In the genomic region with DNA sequence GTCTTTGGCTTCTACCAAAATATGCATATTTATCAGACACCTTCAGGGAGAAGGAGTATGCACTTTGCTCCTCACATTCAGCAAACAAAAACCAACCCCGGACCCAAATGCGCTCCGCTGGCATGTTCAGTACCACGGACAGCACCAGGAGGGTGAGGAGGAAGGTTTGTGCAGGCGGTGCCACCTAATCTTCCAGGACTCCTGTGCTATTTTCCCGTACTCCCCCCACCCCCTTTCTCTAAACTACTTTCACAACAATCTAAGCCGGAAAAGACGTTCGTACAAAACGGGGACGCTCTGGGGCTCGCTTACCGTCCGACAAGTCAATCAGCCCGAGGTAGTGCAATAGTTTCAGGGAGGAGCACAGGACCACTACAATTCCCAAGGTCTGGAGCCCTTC, we compare ENCODE assay signal across 8 mouse cellular contexts.
DNase-seq lines count a peak whose midpoint lies in the region; ATAC-seq and TF ChIP-seq lines count a peak whose summit lies in the region.

No protein-coding gene starts in this region.

- 1% methylated on average over 15 of the region's 15 CpGs for WGBS in kidney, postnatal 0 days
- WGBS in midbrain, embryonic 14.5 days, result 1% methylated on average over 15 of the region's 15 CpGs

- H3K4me2 ChIP-seq in kidney, postnatal 0 days (ENCODE audit: low read length), result no peak overlapping the region
- peak overlapping the region; percentile 46 for H3K4me2 ChIP-seq in midbrain, embryonic 14.5 days (ENCODE audit: low read length)

- no peaks in the 10 kb centered on the region for H3K27me3 ChIP-seq in kidney, postnatal 0 days (ENCODE audit: insufficient read depth, low read length)
- 0 out of 2 replicates have a peak, but pooled peaks cover 5% of the 10 kb centered on the region for H3K27me3 ChIP-seq in midbrain, embryonic 14.5 days (ENCODE audit: control insufficient read depth, insufficient read depth, low read length)

- H3K27ac ChIP-seq in kidney, postnatal 0 days, result no peak overlapping the region
- no peak overlapping the region for H3K27ac ChIP-seq in midbrain, embryonic 14.5 days (replicated peaks; ENCODE audit: low read depth, low read length)

- H3K9ac ChIP-seq in kidney, postnatal 0 days (ENCODE audit: low read depth, low read length), result no peak overlapping the region
- no peak overlapping the region for H3K9ac ChIP-seq in midbrain, embryonic 14.5 days (replicated peaks; ENCODE audit: low read length)

- no peak for TF ChIP-seq CTCF in kidney, postnatal 0 days (IDR thresholded peaks at IDR 0.05; ENCODE audit: low read depth)

- H3K4me3 ChIP-seq in kidney, postnatal 0 days (replicated peaks; ENCODE audit: low read depth, low read length), result no peak overlapping the region
- 0 out of 2 replicates have a peak overlapping the region, but pooled peaks have one; percentile 17 for H3K4me3 ChIP-seq in midbrain, embryonic 14.5 days (replicated peaks; ENCODE audit: low read depth, low read length)

- no peaks in the 10 kb centered on the region for H3K9me3 ChIP-seq in kidney, postnatal 0 days (replicated peaks; ENCODE audit: low read length)
- H3K9me3 ChIP-seq in midbrain, embryonic 14.5 days (ENCODE audit: control insufficient read depth, low read length), result no peaks in the 10 kb centered on the region

- ATAC-seq in kidney, postnatal 0 days (replicated peaks; ENCODE audit: low FRiP score, low read depth), result no peak
- no peak for ATAC-seq in midbrain, embryonic 14.5 days (ENCODE audit: low FRiP score, low TSS enrichment)
- ATAC-seq in activated CD4-positive, CD25-positive, alpha-beta regulatory T cell, adult 4 months, result no peak
- no peak for ATAC-seq in megakaryocyte-erythroid progenitor cell, adult 5-6 weeks (replicated peaks; ENCODE audit: low FRiP score, low TSS enrichment, poor library complexity, severe bottlenecking)

- peak; percentile 32 to 45 for DNase-seq in layer of hippocampus, postnatal 10 days (ENCODE audit: low spot score in 2 of 2)
- DNase-seq in layer of hippocampus, adult 18-20 months (ENCODE audit: low spot score in 2 of 2), result no peak
- peak; percentile 51 for DNase-seq in adrenal gland, postnatal 25 days
- DNase-seq in forelimb bud, embryonic 11.5 days (ENCODE audit: low read depth, low spot score), result peak; percentile 85
- DNase-seq in kidney, postnatal 0 days (ENCODE audit: low spot score), result peak; percentile 72
- peak; percentile 62 for DNase-seq in midbrain, embryonic 14.5 days

- H3K36me3 ChIP-seq in kidney, postnatal 0 days (ENCODE audit: insufficient read depth, low read length), result no peaks in the 10 kb centered on the region
- H3K36me3 ChIP-seq in midbrain, embryonic 14.5 days (ENCODE audit: control insufficient read depth, insufficient read depth, low read length), result no peaks in the 10 kb centered on the region

- H3K4me1 ChIP-seq in kidney, postnatal 0 days (replicated peaks; ENCODE audit: insufficient read depth, low read length), result no peaks in the 10 kb centered on the region
- H3K4me1 ChIP-seq in midbrain, embryonic 14.5 days (ENCODE audit: control insufficient read depth, insufficient read depth, low read length), result peaks cover 10% of the 10 kb centered on the region

Comparison
In these comparisons a context has a peak if more than half of its experiments do, and no peak if none do; other contexts are left out.
1. DNase-seq: peak in layer of hippocampus, postnatal 10 days (2 of 2), adrenal gland, postnatal 25 days (single experiment), forelimb bud, embryonic 11.5 days (single experiment), kidney, postnatal 0 days (single experiment) and midbrain, embryonic 14.5 days (single experiment); none in layer of hippocampus, adult 18-20 months (0 of 2).